Mouse (Mus musculus): ENCODE measurements around the gene Cdc6.

DNA sequence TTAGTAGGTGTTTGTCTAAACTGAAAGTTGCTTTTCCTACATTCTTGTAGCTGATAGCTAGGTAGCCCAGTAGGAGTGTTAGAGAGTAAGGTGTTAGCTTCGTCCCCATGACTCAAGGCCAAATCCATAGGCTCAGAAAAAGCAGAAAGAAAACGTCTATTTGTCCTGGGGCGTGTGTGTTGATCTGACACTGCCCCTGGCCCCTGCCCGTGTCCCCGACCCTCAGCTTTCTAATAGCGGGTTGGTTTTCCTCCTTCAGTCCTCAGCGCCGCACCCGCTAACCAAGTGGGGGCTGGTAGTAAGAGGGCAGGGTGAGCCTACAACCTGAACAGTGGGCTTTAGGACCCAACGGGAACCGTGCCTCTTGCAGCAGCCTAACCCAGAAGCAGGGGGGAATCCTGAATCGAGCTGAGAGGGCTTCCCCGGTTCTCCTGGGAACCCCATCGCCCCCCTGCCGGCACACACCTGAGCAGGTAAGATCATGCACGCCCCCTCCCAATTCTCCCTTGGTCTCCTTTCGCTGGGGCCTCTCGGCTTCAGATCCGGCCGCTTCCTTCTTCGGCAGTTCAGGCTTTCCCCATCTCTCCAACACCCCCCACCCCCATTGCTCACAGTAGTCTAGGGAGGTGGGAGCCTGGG is 20.0 kb downstream of the Cdc6 start, which contains the start of gene Rara:
- TF ChIP-seq POLR2A (IDR thresholded peaks at IDR 0.05; ENCODE audit: insufficient read depth, low read length) (no peak), CTCF (IDR thresholded peaks at IDR 0.05; ENCODE audit: low read depth, low read length) (no peak)

Data from ES-Bruce4 (cell line).